ENCODE assay signal across 8 mouse cellular contexts in genomic region chr1:37540810-37541658, GRCm38 (mm10). TPM values are rescaled to one million over a fixed set of nuclear protein-coding genes. Genes with fewer than 3 reads are reported as not detected.
A peak's percentile ranks its signal among the peaks of the same experiment; 100 is the strongest.
DNase-seq lines count a peak whose midpoint lies in the region; ATAC-seq and TF ChIP-seq lines count a peak whose summit lies in the region.

Mgat4a (minus strand) TSS chr1:37541016.

- no peaks in the 10 kb centered on the region for H3K27me3 ChIP-seq in intestine, postnatal 0 days (replicated peaks; ENCODE audit: control insufficient read depth, insufficient read depth, low read length)
- H3K27me3 ChIP-seq in midbrain, embryonic 10.5 days (ENCODE audit: low read depth, poor library complexity, severe bottlenecking): peaks cover 43% of the 10 kb centered on the region

- H3K9ac ChIP-seq in intestine, postnatal 0 days (ENCODE audit: low read depth, low read length): peak within 1 kb of the TSS; percentile 95

- no peaks in the 10 kb centered on the region for H3K9me3 ChIP-seq in intestine, postnatal 0 days (ENCODE audit: control insufficient read depth)
- no peaks in the 10 kb centered on the region for H3K9me3 ChIP-seq in midbrain, embryonic 10.5 days (replicated peaks)

- peak; percentile 17; the same call in 1 of the 2 replicates for TF ChIP-seq CTCF in intestine, postnatal 0 days (IDR thresholded peaks at IDR 0.05; ENCODE audit: low read depth)

- ATAC-seq in granulocyte monocyte progenitor cell, adult 5-6 weeks (replicated peaks; ENCODE audit: poor library complexity, severe bottlenecking): peak; percentile 99
- peak; percentile 97 for ATAC-seq in intestine, postnatal 0 days

- peaks cover 7% of the 10 kb centered on the region; the same call in 1 of the 2 replicates for H3K4me1 ChIP-seq in intestine, postnatal 0 days (replicated peaks; ENCODE audit: control insufficient read depth, insufficient read depth, low read length)
- peaks cover 11% of the 10 kb centered on the region for H3K4me1 ChIP-seq in midbrain, embryonic 10.5 days

- intact Hi-C loops in left cerebral cortex, postnatal 36 days (cut with DNase I): loop anchor here (5.0 kb wide), 2 partner anchors 71 to 86 kb away; no protein-coding TSS in a partner anchor

- peak; percentile 81 for DNase-seq in adrenal gland, adult 8-10 months
- peak; percentile 96 for DNase-seq in embryo, embryonic 11 days
- DNase-seq in left cerebral cortex, postnatal 36 days (ENCODE audit: low spot score in 2 of 2): peak; percentile 91 to 92
- DNase-seq in midbrain, embryonic 10.5 days (ENCODE audit: low spot score): peak; percentile 93
- DNase-seq in right cerebral cortex, postnatal 4 days: peak; percentile 95
- DNase-seq in yolk sac, embryonic 10.5 days (ENCODE audit: low spot score): peak; percentile 92

- H3K4me3 ChIP-seq in intestine, postnatal 0 days (ENCODE audit: low read depth, low read length): peak within 1 kb of the TSS; percentile 95
- H3K4me3 ChIP-seq in midbrain, embryonic 10.5 days: peak within 1 kb of the TSS; percentile 84

- H3K27ac ChIP-seq in intestine, postnatal 0 days (ENCODE audit: low read depth, low read length): peak within 1 kb of the TSS; percentile 84
- peak within 1 kb of the TSS; percentile 86 for H3K27ac ChIP-seq in midbrain, embryonic 10.5 days (replicated peaks)

- WGBS in intestine, postnatal 0 days: 2% methylated on average over 68 of the region's 72 CpGs
- WGBS in midbrain, embryonic 10.5 days: 1% methylated on average over 68 of the region's 72 CpGs

- H3K4me2 ChIP-seq in intestine, postnatal 0 days (replicated peaks; ENCODE audit: low read depth): peak within 1 kb of the TSS; percentile 86

- H3K36me3 ChIP-seq in intestine, postnatal 0 days (ENCODE audit: control insufficient read depth, insufficient read depth): peaks cover under 1% of the 10 kb centered on the region; the same call in 1 of the 2 replicates
- no peaks in the 10 kb centered on the region for H3K36me3 ChIP-seq in midbrain, embryonic 10.5 days

RNA-seq across cellular contexts. Expression of gene Mgat4a, which starts in this region (rescaled TPM):
- total RNA-seq in adrenal gland, adult 8-10 months (2022): 1 to 10 TPM; 7.2 to 8.2 (median 8.0) TPM
- 11.3 and 12.9 TPM in 2 replicates for total RNA-seq in granulocyte monocyte progenitor cell, adult 5-6 weeks (2014; fragmentation: Nextera tagmentation)
- total RNA-seq in granulocyte monocyte progenitor cell, adult 5-6 weeks (2017): 12.9 and 16.0 TPM in 2 replicates
- polyA plus RNA-seq in intestine, postnatal 0 days (2015; fragmentation: Nextera tagmentation; extraction: Ambion mirVana): 59.1 and 64.0 TPM in 2 replicates
- total RNA-seq in left cerebral cortex, postnatal 36 days (2021): 10 to 100 TPM; 28.6 to 32.2 TPM
- 1.3 and 1.5 TPM in 2 replicates for polyA plus RNA-seq in midbrain, embryonic 10.5 days (2016; fragmentation: Nextera tagmentation; extraction: Ambion mirVana)

Comparison
In these comparisons a context has a peak if more than half of its experiments do, and no peak if none do; other contexts are left out.
1. Peak in every context shown above with its lines: DNase-seq, ATAC-seq, H3K4me3 ChIP-seq and H3K27ac ChIP-seq.
2. RNA of gene Mgat4a (polyA plus RNA-seq): 59.1 to 64.0 TPM in intestine, postnatal 0 days; 1.3 to 1.5 TPM in midbrain, embryonic 10.5 days; every median in the first group is over 10 times any median in the second.